Mouse (Mus musculus): ENCODE results near the gene Gpr160.

The Gpr160 gene

GRCm38 (mm10) chr3:30904658-30905057 is 48.9 kb downstream of the Gpr160 start:
- DNase-seq = no peak

- no peak for DNase-seq
Observed at GRCm38 (mm10) chr3:30917160-30917559, 61.4 kb downstream of the Gpr160 start.

GRCm38 (mm10) chr3:30927664-30928063 is 71.9 kb downstream of the Gpr160 start:
- no peak for DNase-seq

GRCm38 (mm10) chr3:30929828-30930227 is 74.1 kb downstream of the Gpr160 start:
- no peak for DNase-seq

GRCm38 (mm10) chr3:30934384-30934783 is 78.6 kb downstream of the Gpr160 start:
- DNase-seq = no peak

Measured in kidney, postnatal 36 days (tissue).